Mouse (Mus musculus) olfactory bulb, adult 2 months (tissue): ENCODE data around the gene Znfx1. TPM values are rescaled to one million over a fixed set of nuclear protein-coding genes. Genes with fewer than 3 reads are reported as not detected.
"Not testable (repeated sequence)": the region's sequence is repeated elsewhere in the genome, so short reads cannot be mapped to it uniquely, and the experiment has no call there.

Source experiments
- H3K27ac ChIP-seq: fragments of 200-500 bp; 2 replicates; pipeline ENCODE4 v1.5.1; 2012; ENCODE audit warnings: low read depth, low read length; ENCODE audit not compliant: insufficient read depth
- H3K4me1 ChIP-seq: fragments of 200-500 bp; 2 replicates; pipeline ENCODE4 v1.6.1; 2012; ENCODE audit warnings: low read length; ENCODE audit not compliant: control insufficient read depth, insufficient read depth
- H3K4me3 ChIP-seq: fragments of 200-500 bp; 2 replicates; pipeline ENCODE4 v1.5.1; 2012; ENCODE audit warnings: mild to moderate bottlenecking, low read depth, low read length, moderate library complexity; ENCODE audit not compliant: insufficient read depth
- CTCF ChIP-seq: fragments of 200-500 bp; IDR thresholded peaks from 2 replicates; pipeline ENCODE4 v1.5.1; 2012; ENCODE audit warnings: low read depth, mild to moderate bottlenecking, low read length, moderate library complexity; ENCODE audit not compliant: insufficient read depth
- POLR2A ChIP-seq: fragments of 200-500 bp; IDR thresholded peaks from 2 replicates; pipeline ENCODE4 v1.6.1; 2012; ENCODE audit warnings: mild to moderate bottlenecking, low read depth, low read length, moderate library complexity; ENCODE audit not compliant: insufficient read depth
- WGBS: fragments of 180-500 bp; shearing (Covaris S2); methylation state at CpG from one replicate; pipeline ENCODE4 v1.1.7; 2018; 5-methylcytosine and 5-hydroxymethylcytosine counted together
- polyA plus RNA-seq: library from polyadenylated mRNA; stranded (reverse); fragments of >200 nt; gene quantifications from 2 replicates; pipeline ENCODE4 v1.2.4, GENCODE M21; 2012; ENCODE audit warnings: low replicate concordance; ENCODE audit not compliant: missing spikeins, insufficient read depth, insufficient read length

Znfx1 gene
- polyA plus RNA-seq, 1 experiment, result not detected

DNA sequence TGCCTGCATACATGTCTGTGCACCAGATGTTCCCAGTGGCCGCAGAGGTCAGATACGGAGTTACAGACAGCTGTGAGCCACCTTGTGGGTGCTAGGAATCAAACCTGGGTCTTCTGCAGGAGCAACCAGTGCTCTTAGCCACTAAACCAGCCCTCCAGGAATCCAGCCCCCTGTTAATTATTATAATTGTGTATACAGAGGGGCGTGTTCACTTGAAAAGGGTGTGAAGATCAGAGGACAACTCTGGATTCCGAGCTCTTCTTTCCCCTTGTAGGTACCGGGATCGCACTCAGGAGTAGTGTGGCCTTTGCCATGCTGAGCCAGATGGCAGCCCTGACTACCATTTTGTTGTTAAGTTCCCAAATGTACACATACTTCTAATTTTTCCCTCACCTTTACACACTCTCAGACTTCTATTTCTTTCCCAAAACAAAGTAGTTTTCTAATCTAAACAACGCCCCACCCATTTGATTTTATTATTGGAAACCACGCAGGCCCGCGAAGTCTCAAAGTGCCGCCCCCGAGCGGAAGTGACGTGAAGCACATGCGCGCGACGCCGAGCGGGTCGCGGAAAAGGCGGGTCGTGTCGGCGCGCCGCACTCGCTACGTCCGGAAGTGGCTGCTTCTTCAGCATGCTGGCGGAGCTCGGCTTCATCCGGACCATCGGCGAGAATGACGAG lies 48.0 kb downstream of the Znfx1 start, which contains the start of gene Ddx27:
TSS of gene Ddx27 (plus strand) at position 492 of the 680 bp plus-strand sequence.
- H3K27ac ChIP-seq, result peak within 1 kb of the TSS; percentile 48; the same call in 1 of the 2 replicates
- TF ChIP-seq CTCF (no peak), POLR2A (peak; percentile 39; the same call in 1 of the 2 replicates)
- H3K4me3 ChIP-seq, result peak within 1 kb of the TSS; percentile 77
- H3K4me1 ChIP-seq, result peaks cover 10% of the 10 kb centered on the region
- WGBS, result 1% methylated on average over 37 of the region's 37 CpGs

GRCm38 (mm10) chr2:167010546-167010945 lies 52.3 kb downstream of the Znfx1 start:
- Histone ChIP-seq H3K4me3 (no peak overlapping the region), H3K27ac (no peak overlapping the region), H3K4me1 (peaks cover 4% of the 10 kb centered on the region; the same call in 1 of the 2 replicates)
- TF ChIP-seq POLR2A (no peak), CTCF (no peak)
- 80% methylated on average over 3 of the region's 3 CpGs for WGBS

DNA sequence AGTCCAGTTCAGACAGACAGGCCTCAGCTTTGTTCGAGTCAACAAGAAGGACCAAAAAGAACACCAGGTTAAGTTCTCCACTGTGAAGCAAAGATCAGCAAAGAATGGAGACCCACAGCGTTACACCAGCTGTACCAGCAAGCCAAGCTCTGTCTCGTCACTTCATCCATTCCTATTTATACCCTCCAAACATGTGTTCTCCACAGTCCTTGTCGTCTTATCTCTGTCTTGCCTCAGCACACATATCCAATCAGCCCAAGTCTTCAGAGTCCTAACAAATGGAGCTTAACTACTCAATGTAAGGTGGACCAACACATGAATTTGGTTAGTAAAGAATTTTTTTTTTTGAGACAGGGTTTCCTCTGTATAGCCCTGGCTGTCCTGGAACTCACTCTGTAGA lies 53.3 kb downstream of the Znfx1 start:
- H3K4me3 ChIP-seq, result no peak overlapping the region
- H3K4me1 ChIP-seq, result peaks cover under 1% of the 10 kb centered on the region; the same call in 1 of the 2 replicates
- 72% methylated on average over 4 of the region's 4 CpGs for WGBS
- H3K27ac ChIP-seq, result no peak overlapping the region
- TF ChIP-seq CTCF, result no peak
- TF ChIP-seq POLR2A, result no peak

DNA sequence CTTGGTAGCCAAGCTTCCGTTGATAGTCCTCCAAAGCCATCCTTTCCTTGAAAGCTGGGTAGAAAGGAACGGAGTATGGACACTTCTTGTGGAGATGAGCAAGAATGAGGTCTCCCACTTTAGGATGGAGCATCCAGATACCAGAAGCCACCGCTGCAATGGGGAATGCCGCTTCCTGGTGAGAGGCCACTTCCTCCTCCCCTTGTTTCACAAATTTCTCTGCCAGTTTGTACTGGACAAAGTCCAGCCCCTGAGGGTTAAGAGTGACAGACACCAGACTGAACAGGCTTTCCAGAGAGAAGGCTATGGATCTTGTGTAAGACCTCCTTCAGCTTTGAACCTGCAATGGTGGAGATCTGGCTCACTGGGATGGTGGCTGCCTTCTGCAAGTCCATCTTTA lies 55.2 kb downstream of the Znfx1 start:
- WGBS, result 71% methylated on average over 4 of the region's 4 CpGs
- H3K4me1 ChIP-seq, H3K27ac ChIP-seq: not testable (repeated sequence)

GRCm38 (mm10) chr2:167007001-167007491 lies 55.8 kb downstream of the Znfx1 start:
- Histone ChIP-seq H3K27ac (no peak overlapping the region), H3K4me1 (no peaks in the 10 kb centered on the region), H3K4me3 (no peak overlapping the region)
- TF ChIP-seq CTCF, result no peak
- TF ChIP-seq POLR2A, result no peak
- WGBS, result 71% methylated on average over 13 of the region's 13 CpGs

More for the DNA sequence above, 55.2 kb downstream of the Znfx1 start:
- H3K4me3 ChIP-seq, result not testable (repeated sequence)

DNA sequence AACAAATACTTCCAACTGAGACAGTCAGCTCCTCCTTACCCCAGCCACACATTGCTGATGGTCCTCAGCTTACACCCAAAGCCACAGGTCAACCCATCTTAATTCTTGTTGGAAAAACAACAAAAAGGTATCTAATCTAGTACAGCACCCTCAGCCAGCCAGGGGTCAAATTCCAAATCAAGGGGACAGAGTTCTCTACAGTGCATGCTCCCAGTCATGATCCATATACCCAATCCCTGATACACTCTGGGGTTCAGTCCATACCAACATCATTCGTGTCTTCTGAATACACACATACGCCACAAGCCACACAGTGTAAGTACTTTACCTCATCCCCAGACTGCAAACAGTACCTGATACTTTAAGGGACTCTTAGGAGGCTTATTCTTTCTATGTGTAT lies 56.5 kb downstream of the Znfx1 start:
- 86% methylated on average over 2 of the region's 2 CpGs for WGBS
- no peak overlapping the region for H3K27ac ChIP-seq
- no peaks in the 10 kb centered on the region for H3K4me1 ChIP-seq
- no peak for TF ChIP-seq CTCF
- no peak for TF ChIP-seq POLR2A
- H3K4me3 ChIP-seq, result no peak overlapping the region

- no peaks in the 10 kb centered on the region for H3K4me1 ChIP-seq
- 28% methylated on average over 8 of the region's 8 CpGs for WGBS
- no peak overlapping the region for H3K4me3 ChIP-seq
- no peak overlapping the region for H3K27ac ChIP-seq
- no peak for TF ChIP-seq CTCF
- no peak for TF ChIP-seq POLR2A
Observed at GRCm38 (mm10) chr2:167004099-167004854, 58.5 kb downstream of the Znfx1 start.

- no peak overlapping the region for H3K27ac ChIP-seq
- no peak overlapping the region for H3K4me3 ChIP-seq
- TF ChIP-seq CTCF, result no peak
- 72% methylated on average over 9 of the region's 9 CpGs for WGBS
- H3K4me1 ChIP-seq, result no peaks in the 10 kb centered on the region
Observed at GRCm38 (mm10) chr2:167001486-167001885, 61.3 kb downstream of the Znfx1 start.

DNA sequence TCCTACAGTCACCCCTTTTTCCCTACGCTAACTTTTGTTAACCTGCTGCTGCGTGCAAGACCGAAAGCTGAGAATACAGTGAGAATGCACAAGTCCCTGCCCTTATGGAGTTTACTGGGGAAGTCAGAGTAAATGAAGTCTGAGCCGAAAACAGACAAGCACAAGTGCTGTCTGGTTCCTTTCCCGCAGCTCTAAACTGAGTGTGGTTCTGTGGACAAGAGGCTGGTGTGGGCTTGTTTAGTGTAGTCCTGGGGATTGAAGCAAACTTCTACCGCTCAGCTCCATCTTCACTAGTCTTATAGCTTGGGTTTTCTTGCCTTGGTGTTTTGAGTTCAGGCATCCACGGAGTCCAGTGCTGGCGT lies 66.3 kb downstream of the Znfx1 start:
- TF ChIP-seq POLR2A (no peak), CTCF (no peak)
- 34% methylated on average over 8 of the region's 8 CpGs for WGBS
- peak overlapping the region; percentile 83 for H3K27ac ChIP-seq
- peak overlapping the region; percentile 43 for H3K4me3 ChIP-seq
- H3K4me1 ChIP-seq, result no peaks in the 10 kb centered on the region
